Mouse (Mus musculus) MEL (cell line): ENCODE data around the gene Asic3. TPM values are rescaled to one million over a fixed set of nuclear protein-coding genes. Genes with fewer than 3 reads are reported as not detected.

Source experiments
- DNase-seq: peaks from one replicate; pipeline ENCODE4 v3.0.0; 2011; ENCODE audit warnings: low read depth, low spot score
- H3K27ac ChIP-seq: 2 replicates; pipeline ENCODE4 v1.5.1; 2012; ENCODE audit warnings: low read depth, mild to moderate bottlenecking, control low read depth, low read length, moderate library complexity; ENCODE audit not compliant: control insufficient read depth
- H3K27me3 ChIP-seq, 2 experiments: fragments of 150-350 bp in 1 of 2; sonication (generic) in 1 of 2; 2 replicates each; pipeline ENCODE4 v1.6.1; 2012; ENCODE audit warnings: low read length in 2 of 2, mild to moderate bottlenecking in 2 of 2, improper control_type of control experiment in 1 of 2, moderate library complexity in 1 of 2; ENCODE audit not compliant: insufficient read depth in 2 of 2, control insufficient read depth in 1 of 2
- H3K36me3 ChIP-seq, 2 experiments: 2 replicates each; pipeline ENCODE4 v1.6.1; 2012 to 2014; ENCODE audit warnings: low read length in 2 of 2, improper control_type of control experiment in 1 of 2, inconsistent platforms in 1 of 2, mild to moderate bottlenecking in 1 of 2; ENCODE audit not compliant: insufficient read depth in 2 of 2, control insufficient read depth in 1 of 2
- H3K4me1 ChIP-seq, 2 experiments: fragments of 150-350 bp in 1 of 2; sonication (generic) in 1 of 2; 2 replicates each; pipeline ENCODE4 v1.6.1; 2012; ENCODE audit warnings: low read length in 2 of 2, improper control_type of control experiment in 1 of 2, mild to moderate bottlenecking in 1 of 2; ENCODE audit not compliant: insufficient read depth in 2 of 2, control insufficient read depth in 1 of 2
- H3K4me3 ChIP-seq, 2 experiments: fragments of 150-350 bp in 1 of 2; sonication (generic) in 1 of 2; 2 replicates each; pipeline ENCODE4 v1.5.1; 2012; ENCODE audit warnings: low read depth in 2 of 2, low read length in 2 of 2, mild to moderate bottlenecking in 2 of 2, moderate library complexity in 2 of 2, control low read depth in 1 of 2, improper control_type of control experiment in 1 of 2; ENCODE audit not compliant: control insufficient read depth in 1 of 2, insufficient read depth in 1 of 2
- H3K79me2 ChIP-seq: 2 replicates; pipeline ENCODE4 v1.6.1; 2012; ENCODE audit warnings: mild to moderate bottlenecking, low read length, moderate library complexity; ENCODE audit not compliant: control insufficient read depth, poor library complexity, insufficient read depth
- H3K9ac ChIP-seq: 2 replicates; pipeline ENCODE4 v1.6.1; 2012; ENCODE audit warnings: low read depth, mild to moderate bottlenecking, control low read depth, low read length, moderate library complexity; ENCODE audit not compliant: control insufficient read depth, poor library complexity, severe bottlenecking
- H3K9me3 ChIP-seq: fragments of 150-350 bp; sonication (generic); replicated peaks from 2 replicates; pipeline ENCODE4 v1.6.1; 2012; ENCODE audit warnings: mild to moderate bottlenecking, low read length, improper control_type of control experiment, moderate library complexity; ENCODE audit not compliant: insufficient read depth
- BHLHE40 ChIP-seq: IDR thresholded peaks from 2 replicates; pipeline ENCODE4 v1.6.1; 2012; ENCODE audit warnings: low read depth, mild to moderate bottlenecking, inconsistent platforms, low read length, improper control_type of control experiment, borderline replicate concordance
- CHD1 ChIP-seq: IDR thresholded peaks from 2 replicates; pipeline ENCODE4 v1.6.1; 2012; ENCODE audit warnings: low read depth, mild to moderate bottlenecking, inconsistent platforms, low read length, improper control_type of control experiment
- ELF1 ChIP-seq: IDR thresholded peaks from 2 replicates; pipeline ENCODE4 v1.6.1; 2014; ENCODE audit warnings: low read depth, mild to moderate bottlenecking, inconsistent platforms, low read length, improper control_type of control experiment, moderate library complexity
- ETS1 ChIP-seq: IDR thresholded peaks from 2 replicates; pipeline ENCODE4 v1.6.1; 2012; ENCODE audit warnings: low read depth, mild to moderate bottlenecking, inconsistent platforms, low read length, improper control_type of control experiment, moderate library complexity
- GATA1 ChIP-seq: IDR thresholded peaks from 2 replicates; pipeline ENCODE4 v1.6.1; 2011; ENCODE audit warnings: low read depth, low read length, improper control_type of control experiment
- MAZ ChIP-seq: IDR thresholded peaks from 2 replicates; pipeline ENCODE4 v1.6.1; 2012; ENCODE audit warnings: low read depth, mild to moderate bottlenecking, inconsistent platforms, low read length, improper control_type of control experiment
- MYC ChIP-seq: IDR thresholded peaks from 2 replicates; pipeline ENCODE4 v1.6.1; 2011; ENCODE audit warnings: low read depth, mild to moderate bottlenecking, low read length, improper control_type of control experiment, moderate library complexity
- NELFE ChIP-seq: IDR thresholded peaks from 2 replicates; pipeline ENCODE4 v1.6.1; 2011; ENCODE audit warnings: low read depth, low read length, improper control_type of control experiment
- NRF1 ChIP-seq: IDR thresholded peaks from 2 replicates; pipeline ENCODE4 v1.6.1; 2014; ENCODE audit warnings: low read depth, mild to moderate bottlenecking, inconsistent platforms, low read length, improper control_type of control experiment, moderate library complexity; ENCODE audit not compliant: poor library complexity, insufficient read depth, severe bottlenecking
- SIN3A ChIP-seq: IDR thresholded peaks from 2 replicates; pipeline ENCODE4 v1.6.1; 2012; ENCODE audit warnings: low read length, improper control_type of control experiment, inconsistent platforms
- TAL1 ChIP-seq: IDR thresholded peaks from 2 replicates; pipeline ENCODE4 v1.6.1; 2012; ENCODE audit warnings: mild to moderate bottlenecking, inconsistent platforms, low read length, moderate library complexity, mixed read lengths
- TBP ChIP-seq: IDR thresholded peaks from 2 replicates; pipeline ENCODE4 v1.8.0; 2011; ENCODE audit warnings: low read depth, low read length, improper control_type of control experiment
- UBTF ChIP-seq: IDR thresholded peaks from 2 replicates; pipeline ENCODE4 v1.6.1; 2012; ENCODE audit warnings: low read depth, mild to moderate bottlenecking, inconsistent platforms, low read length, improper control_type of control experiment, moderate library complexity, borderline replicate concordance; ENCODE audit not compliant: insufficient read depth
- USF2 ChIP-seq, 2 experiments: IDR thresholded peaks; 2 replicates each; pipeline ENCODE4 v1.6.1; 2011 to 2012; ENCODE audit warnings: improper control_type of control experiment in 2 of 2, low read length in 2 of 2, borderline replicate concordance in 1 of 2, inconsistent platforms in 1 of 2, low read depth in 1 of 2, mild to moderate bottlenecking in 1 of 2; ENCODE audit not compliant: insufficient read depth in 1 of 2
- ZC3H11A ChIP-seq: IDR thresholded peaks from 2 replicates; pipeline ENCODE4 v1.6.1; 2012; ENCODE audit warnings: low read depth, mild to moderate bottlenecking, inconsistent platforms, low read length, improper control_type of control experiment
- ZNF384 ChIP-seq: IDR thresholded peaks from 2 replicates; pipeline ENCODE4 v1.6.1; 2012; ENCODE audit warnings: low read depth, mild to moderate bottlenecking, inconsistent platforms, low read length, improper control_type of control experiment
- polyA plus RNA-seq, 2 experiments: library from polyadenylated mRNA; stranded (reverse) in 1 of 2; unstranded in 1 of 2; fragments of >175 nt in 1 of 2; fragments of >200 nt in 1 of 2; gene quantifications; 2 replicates each; pipeline versions ENCODE4 v1.2.1 to v1.2.4; 2012; ENCODE audit warnings: low replicate concordance in 2 of 2, low read depth in 1 of 2; ENCODE audit not compliant: insufficient read length in 2 of 2, insufficient read depth in 1 of 2, missing spikeins in 1 of 2
- total RNA-seq: library from RNA; depleted of rRNA; stranded (reverse); fragments of 300-350 nt; gene quantifications from 2 replicates; pipeline ENCODE4 v1.2.3, GENCODE M21; 2012

Asic3 gene
- total and polyA plus RNA-seq, 3 experiments = 0.04 to 0.35 TPM; not detected in 1

DNA sequence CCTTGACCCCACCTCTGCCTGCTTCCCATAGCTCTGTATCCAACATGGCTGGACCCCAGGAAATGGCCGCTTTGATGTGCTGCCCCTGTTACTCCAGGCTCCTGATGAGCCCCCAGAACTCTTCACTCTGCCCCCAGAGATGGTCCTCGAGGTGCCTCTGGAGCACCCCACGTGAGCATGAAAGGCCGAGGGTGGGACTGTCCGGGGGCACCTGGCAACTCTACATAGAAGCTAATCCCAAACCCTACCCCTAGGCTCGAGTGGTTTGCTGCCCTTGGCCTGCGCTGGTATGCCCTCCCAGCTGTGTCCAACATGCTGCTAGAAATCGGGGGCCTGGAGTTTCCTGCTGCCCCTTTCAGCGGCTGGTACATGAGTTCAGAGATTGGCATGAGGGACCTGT is 43.4 kb upstream of the Asic3 start:
- Histone ChIP-seq H3K79me2 (no peaks in the 10 kb centered on the region), H3K4me1 (peaks cover 7 to 14% of the 10 kb centered on the region in 2 experiments), H3K4me3 (no peak overlapping the region), H3K36me3 (peaks cover 0 to 8% of the 10 kb centered on the region in 2 experiments; a peak in 2 of 4 replicates), H3K27me3 (no peaks in the 10 kb centered on the region), H3K27ac (no peak overlapping the region), H3K9me3 (no peaks in the 10 kb centered on the region), H3K9ac (no peak overlapping the region)
- TF ChIP-seq SIN3A (no peak), ZNF384 (no peak), BHLHE40 (no peak), NRF1 (no peak), GATA1 (no peak), CHD1 (no peak), MYC (no peak), TBP (no peak), USF2 (IDR thresholded peaks at IDR 0.05; ENCODE audit: borderline replicate concordance in 1 of 2, insufficient read depth in 1 of 2, low read depth in 1 of 2, low read length in 2 of 2) (no peak), NELFE (no peak)
- DNase-seq = no peak

DNA sequence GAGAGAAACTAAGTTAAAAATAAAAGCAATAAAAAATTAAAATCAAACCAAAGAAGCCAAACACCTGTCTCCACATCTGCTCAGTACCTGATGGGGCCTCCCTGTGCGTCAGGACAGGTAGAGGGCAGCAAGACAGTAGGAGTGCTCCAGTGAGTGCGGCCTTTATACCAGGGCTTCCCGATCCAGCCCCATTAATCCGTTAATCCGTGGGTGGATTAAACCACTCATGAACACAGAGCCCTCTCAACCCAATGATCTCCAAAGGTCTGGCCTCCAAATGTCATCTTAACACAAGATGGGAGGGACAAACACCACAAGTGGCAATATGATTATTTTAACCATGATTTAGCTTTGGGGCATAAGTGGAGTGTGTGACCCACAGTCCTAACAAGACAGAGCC is 39.4 kb upstream of the Asic3 start:
- no peaks in the 10 kb centered on the region for H3K27me3 ChIP-seq
- no peaks in the 10 kb centered on the region for H3K79me2 ChIP-seq
- no peak overlapping the region for H3K27ac ChIP-seq
- H3K4me1 ChIP-seq = peaks cover 6 to 20% of the 10 kb centered on the region in 2 experiments
- no peaks in the 10 kb centered on the region for H3K9me3 ChIP-seq
- no peak overlapping the region for H3K4me3 ChIP-seq
- H3K9ac ChIP-seq = no peak overlapping the region; the same call in 1 of the 2 replicates
- no peak for DNase-seq
- H3K36me3 ChIP-seq = peaks cover 0 to 11% of the 10 kb centered on the region in 2 experiments; a peak in 2 of 4 replicates
- TF ChIP-seq TAL1 (no peak), UBTF (no peak), GATA1 (no peak), ETS1 (no peak), MAZ (no peak), ZC3H11A (no peak), ELF1 (no peak)
- TF ChIP-seq, all 39 proteins: peak for 0
